Mouse (Mus musculus): ENCODE measurements around the gene Mycbpap.

Mycbpap gene

DNA sequence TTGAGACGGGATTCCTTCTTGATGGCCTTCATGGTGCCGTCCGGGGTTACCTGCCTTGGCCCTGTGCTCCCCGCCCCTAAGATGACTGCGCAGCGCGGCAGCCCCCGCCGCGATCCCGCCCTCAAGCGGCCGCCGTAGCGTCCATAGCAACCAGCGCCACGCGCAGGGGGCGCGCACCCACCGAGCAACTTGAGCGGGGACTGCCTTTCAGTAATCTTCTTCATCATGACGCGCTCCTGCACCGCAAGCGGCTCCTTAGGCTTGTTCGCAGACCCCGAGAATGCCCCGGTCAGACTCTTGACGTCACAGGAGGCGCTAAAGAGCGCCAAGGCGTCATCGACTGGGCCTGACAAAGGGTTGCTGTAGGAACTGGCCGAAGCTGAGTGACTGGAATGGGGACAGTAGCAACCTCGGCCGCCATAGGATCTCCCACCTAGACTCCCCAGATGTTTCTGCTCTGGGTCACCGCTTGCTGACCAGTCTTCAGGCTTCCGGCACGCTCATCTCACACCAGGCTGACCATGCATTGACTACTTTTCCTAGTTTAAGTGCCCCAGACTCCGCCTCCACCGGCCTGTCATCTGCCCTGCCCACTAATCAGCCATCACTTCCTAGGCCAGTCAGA lies at the start of gene Mycbpap:
Gene Mycbpap (minus strand): TSS at position 524 of the 625 bp plus-strand sequence.
- DNase-seq: peak; percentile 54

DNA sequence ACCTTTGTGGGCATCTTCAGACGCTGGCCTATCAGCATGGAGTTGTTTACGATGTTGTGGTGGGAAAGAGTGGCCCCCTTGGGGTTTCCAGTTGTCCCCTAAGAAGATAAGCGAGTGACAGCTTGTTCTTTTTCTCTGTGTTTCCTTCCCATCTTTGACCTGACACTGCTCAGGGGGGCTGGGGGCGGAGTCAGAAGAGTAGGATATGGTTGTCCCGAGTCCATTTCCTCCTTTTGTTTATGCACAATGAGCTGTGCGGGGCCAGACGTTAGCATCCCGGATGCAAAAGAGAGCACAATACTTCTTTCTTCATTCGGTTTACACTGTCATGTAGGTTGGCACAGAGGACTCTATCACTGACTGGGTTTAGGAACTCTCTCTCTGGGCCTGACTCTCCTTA lies 49.1 kb upstream of the Mycbpap start:
- DNase-seq: peak; percentile 67

DNA sequence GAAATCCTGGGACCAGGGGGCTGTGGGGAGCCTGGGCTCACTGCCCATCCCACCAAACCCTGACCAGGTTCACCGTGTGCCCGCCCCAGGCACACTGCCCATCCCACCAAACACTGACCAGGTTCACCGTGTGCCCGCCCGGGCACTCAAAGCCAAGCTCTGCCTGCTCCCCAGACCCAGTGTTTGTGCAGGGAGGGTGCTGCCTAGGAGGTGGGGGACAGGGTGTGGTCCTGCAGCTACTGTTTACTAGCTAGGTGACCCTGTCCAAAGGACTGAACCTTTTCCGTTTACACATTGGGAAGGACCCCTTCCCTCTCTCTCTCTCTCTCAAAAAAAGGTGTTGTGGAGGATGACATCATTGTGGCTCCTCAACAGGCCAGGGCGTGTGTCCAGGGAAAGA lies 45.8 kb upstream of the Mycbpap start:
- DNase-seq: no peak

DNA sequence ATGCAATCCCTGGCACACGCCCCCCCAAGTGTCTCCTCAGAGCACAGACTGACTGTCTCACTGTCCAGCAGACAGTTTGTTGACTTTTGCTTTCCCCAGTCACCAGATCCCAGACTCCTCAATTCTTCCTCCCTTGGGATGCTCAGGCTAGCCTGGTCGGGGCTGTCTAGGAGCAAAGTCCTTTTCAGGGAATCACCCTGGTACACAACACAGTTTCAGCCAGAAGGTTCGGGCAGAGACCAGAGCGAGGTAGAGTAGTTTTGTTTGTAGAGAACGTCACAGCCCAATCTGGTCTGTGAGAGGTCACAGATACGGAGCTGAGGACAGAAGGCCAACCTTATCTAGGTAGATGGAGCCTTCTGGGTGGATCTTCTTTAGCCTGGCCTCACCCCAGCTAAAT lies 45.0 kb upstream of the Mycbpap start:
- no peak for DNase-seq

DNA sequence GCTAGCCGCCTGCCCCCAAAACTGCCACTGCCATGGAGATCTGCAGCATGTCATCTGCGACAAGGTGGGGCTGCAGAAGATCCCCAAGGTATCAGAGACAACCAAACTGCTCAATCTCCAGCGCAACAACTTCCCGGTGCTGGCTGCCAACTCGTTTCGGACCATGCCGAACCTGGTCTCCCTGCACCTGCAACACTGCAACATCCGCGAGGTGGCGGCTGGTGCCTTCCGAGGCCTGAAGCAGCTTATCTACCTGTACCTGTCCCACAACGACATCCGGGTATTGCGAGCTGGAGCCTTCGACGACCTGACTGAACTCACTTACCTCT lies 43.6 kb upstream of the Mycbpap start:
- no peak for DNase-seq

DNA sequence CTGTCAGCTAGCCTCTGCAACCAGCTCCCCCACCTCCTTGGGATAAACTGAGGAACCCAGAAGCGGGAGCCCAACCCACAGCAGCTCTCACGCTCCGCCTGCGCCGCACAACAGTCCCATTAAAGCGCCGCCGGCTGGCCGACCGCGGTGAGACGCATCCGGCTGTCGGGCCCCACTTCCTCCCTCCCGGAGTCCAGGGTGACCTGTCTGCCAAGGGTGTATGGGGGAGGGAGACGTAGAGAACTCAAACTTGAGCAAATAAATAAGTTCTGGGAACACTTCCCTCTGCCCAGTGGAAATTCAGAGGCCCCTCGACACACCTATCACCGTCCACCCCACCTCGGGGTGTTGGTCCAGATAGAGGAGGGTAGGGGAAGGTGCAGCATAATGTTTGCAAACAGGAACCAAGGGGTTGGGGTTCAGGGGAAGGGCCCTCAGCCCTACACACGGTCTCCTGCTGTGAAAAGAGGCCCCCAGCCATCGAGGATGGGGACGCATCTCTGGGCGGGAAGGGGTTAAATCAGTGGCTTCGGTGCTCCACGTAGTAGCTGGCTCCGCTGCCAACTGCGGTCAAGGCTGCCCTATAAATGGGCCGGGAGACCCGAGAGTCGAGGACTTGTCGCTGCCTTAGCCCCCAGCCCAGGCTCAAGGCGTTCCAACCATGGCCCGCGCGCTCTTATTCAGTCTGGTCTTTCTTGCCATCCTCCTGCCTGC lies 43.1 kb upstream of the Mycbpap start, which contains the start of gene Chad:
Gene Chad (plus strand): TSS at position 611 of the 714 bp plus-strand sequence.
- DNase-seq: peak; percentile 40

DNA sequence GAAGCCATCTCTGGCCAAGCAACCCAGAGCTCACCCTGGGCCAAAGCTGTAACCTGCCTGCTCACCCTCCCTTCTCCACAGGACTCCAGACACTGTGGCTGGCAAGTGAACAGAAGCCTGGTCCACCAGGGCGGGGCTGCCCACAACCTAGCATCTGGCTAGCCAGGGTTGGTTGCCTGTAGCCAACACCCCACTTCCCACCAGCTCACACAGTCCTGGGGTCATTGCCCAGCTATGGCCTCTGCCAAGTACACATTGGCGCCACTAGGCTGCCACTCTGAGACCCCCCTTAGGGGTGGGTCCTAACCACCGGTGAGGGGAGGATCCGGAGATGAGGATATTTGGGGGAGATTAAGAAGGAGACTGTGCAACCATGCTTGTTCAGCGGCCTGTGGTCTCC lies 42.3 kb upstream of the Mycbpap start:
- DNase-seq: no peak

DNA sequence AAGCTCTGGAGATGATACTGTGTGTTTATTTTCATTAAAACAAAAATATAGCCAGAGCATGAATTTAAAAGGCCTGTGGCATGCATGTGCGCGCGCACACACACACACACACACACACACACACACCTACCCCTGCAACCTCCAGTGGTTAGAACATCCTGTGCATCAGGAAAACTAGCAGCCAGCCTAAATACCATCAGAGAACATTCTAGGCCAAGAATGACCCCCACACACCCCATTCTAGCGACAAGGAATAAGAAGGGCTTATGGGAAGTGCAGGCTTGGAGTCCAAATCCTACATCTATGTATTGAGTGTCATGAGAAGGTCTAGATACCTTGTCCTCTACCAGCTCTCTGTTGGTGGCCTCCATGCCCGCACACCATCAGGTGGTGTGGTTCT lies 41.8 kb upstream of the Mycbpap start:
- no peak for DNase-seq

DNA sequence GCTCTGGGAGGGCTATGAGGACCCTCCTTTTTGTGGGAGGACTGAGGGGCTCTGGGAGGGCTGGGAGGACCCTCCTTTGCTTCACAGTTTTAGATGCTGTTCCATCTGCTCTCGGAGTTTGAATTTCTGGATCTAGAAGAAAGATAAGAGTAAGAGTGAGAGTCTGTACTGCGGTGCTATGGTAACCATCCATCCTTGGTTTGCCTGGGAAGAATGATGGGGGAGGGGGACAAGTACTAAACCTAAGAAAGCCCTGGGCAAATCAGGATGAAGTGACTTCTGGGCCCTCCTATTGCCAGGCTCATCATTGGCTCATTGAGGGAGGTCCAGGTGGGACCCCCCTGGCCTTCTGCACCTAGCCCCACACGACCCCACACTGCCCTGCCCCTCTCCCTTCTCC lies 36.7 kb upstream of the Mycbpap start:
- no peak for DNase-seq

DNA sequence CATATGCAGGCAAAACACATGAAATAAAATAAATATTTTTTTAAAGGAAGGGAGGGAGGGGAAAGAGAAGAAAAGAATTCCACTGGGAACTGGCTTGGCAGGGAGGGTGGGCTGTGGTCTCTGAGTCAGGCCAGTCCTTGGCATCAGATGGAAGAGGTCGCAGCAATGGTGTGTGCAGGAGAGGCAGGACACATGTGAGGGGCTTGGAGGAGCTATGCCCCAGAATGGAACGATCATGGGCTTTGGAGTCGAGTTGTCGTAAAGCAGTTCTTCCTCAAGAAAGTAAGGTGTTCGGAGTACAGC lies 28.9 kb upstream of the Mycbpap start:
- DNase-seq: no peak

DNA sequence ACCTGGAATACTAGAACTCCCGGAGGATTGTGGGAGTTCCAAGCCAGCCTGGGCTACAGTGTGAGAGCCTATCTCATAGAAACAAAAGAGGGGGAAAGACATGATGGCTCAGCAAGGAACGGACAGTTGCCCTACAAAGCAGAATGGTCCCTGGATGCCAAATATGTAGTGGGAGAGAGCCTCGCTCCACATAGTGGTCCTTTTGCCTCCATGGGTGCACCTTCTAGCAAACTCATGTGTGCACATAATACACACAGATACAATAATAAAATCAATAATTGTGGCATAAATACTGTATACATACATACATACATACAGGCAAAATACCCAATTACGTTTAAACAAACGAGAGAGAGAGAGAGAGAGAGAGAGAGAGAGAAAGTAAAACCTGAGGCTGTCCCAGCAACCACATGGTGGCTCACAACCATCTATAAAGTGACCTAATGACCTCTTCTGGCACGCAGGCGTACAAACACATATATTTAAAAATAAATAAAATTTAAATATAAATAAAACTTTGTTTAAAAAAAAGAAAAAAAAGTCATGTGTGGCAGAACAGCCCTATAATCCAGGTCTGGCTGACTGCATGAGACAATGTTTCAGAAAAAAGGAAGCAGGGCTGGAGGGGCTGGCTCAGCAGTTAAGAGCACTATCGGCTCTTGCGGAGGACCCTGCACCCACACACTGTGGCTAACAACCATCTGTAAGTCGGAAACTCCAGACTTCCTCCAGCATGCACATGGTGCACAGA lies 28.3 kb upstream of the Mycbpap start:
- DNase-seq: no peak

DNA sequence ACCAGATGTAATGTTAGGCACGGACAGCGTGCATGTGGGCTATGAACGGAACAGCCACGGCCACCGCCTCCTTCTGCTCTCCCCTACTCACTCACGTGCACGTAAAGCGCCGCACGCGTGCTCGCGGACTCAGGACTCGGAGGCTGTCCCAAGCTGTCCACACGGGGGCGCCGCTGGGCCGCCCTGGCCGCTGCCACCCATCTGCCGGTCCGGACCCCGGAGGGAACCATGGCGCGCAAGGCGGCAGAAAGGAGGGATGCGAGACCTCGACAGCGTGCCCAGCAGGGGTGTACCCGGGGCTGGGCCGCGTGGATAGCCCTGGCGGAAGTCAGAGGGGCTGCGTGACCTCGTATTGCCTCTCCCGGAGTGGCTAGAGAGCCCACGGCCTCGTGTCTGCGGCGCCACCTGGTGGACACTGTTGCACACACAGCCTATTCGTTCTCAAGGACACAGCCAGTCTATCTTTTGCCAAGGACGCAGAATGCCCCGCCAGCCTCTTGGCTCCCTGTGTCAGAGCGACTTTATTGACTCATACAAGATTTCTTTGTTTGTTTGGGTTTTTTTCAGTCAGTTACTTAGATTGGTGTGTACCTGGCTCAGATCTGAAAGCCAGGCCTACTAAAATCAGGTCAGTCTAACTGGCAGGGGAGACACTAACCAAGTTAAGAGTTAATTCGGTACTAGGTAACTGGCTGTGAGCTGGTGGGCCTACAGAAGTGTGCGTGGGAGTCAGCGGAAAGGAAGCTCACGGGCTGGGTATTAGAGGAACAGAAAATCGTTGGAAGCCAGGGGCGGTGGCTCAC lies 27.5 kb upstream of the Mycbpap start, which contains the start of gene Rsad1:
Gene Rsad1 (minus strand): TSS at position 368 of the 803 bp plus-strand sequence.
- peak; percentile 98 for DNase-seq

DNA sequence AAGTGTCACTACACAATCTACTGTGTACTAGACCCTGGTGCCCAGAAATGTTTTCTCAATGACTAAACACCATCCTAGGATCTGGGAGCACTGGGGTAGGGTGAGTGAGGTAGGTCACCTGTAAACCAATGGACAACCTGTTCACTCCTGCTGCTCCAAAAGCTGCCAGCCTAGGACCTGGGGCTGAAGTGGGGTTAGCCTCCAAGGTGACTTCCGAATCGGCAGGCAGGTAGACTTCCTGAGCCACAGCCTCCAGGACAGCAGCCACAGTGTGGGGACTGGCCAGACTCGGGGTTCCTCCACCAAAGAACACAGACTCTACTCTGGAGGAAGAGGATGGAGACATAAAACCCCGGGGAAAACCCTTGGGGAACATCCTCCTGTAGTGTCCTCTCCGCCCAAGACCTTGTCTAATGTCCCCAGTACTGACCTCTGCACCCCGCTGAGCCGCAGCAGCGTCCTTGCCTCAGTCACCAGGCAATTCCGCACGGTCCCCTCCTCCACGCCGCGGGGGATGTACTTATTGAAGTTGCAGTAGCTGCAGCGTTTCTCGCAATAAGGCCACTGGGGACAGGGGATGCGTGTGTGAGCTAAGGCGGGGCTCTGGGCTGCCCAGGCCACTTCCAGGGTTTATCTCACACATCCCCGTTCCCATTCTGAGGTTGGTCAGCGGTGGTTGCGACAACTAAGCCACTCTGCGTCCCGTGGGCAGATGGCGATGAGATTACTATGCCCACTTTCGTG lies 26.7 kb upstream of the Mycbpap start:
- DNase-seq: peak; percentile 62

DNA sequence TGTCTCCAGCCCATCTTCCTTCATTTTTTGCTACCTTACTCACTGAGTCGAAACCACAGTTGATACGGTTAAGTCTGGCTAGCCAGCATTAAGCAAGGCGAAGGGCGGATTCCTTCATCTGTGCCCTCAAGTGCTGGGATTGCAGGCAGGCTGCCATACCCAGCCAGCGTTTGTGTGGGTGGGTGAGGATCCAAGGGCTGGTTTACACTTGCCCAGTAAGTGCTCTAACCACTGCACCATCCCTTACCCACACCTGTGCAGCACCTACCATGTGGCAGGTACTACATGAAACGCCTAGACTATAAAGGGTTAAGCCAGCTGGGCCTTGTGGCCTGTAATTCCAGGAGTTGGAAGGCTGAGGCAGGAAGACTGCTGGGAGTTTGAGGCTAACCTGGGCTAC lies 25.7 kb upstream of the Mycbpap start:
- no peak for DNase-seq

DNA sequence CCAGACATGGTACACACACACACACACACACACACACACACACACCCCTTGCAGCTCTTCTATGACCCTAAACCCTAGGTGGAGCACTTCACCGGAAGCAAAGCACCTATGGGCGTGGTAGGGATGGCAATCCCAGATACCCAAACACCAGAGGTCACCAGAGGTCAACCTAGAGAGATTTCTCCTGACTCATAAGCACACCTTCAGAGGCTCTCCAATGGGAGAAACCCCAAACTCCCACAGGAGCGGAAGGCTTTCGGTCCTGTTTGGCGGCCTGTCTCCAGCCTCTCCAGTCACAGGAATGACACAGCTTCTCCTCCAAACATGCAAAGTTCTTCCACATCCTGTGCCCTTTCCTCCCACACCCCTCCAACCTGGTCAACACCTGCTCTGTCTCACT lies 24.8 kb upstream of the Mycbpap start:
- DNase-seq: no peak

DNA sequence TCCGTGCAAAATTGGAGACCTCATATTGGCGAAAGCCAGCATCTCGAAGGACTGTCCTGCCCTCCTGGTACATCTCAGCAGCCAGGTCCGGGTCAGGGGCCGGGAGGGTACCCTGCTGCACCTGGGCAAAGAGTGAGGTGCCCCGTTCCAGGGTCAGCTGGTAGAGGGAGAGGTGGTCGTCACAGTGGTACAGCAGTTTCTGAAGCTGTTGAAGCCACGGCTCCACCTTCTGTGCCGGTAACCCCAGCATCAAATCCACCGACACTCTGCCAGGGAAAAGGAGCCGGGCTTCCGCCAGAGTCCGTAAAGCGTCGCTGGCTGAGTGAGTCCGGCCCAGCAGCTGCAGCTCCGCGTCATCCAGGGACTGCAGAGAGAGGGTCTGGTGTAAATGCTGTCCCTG lies 22.9 kb upstream of the Mycbpap start:
- DNase-seq: no peak

DNA sequence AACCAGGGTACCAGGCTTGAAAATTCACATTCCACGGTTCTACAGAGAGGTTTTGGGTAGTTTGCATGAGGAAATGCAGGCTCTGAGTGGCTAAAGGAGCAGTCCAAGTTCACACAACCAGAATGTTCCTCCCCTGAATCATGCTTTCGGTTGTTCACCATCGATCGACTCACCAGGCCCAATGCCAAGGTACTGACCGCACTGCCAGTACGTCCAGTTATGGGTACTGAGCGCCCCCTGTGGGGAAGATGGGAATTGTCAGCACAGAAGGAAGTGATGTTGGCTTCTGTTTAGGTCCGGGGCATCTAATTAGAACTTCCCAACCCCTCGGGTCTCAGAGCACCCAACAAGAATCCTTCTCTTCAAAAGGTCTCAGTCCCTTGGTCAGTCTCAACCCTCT lies 22.4 kb upstream of the Mycbpap start:
- peak; percentile 96 for DNase-seq

DNA sequence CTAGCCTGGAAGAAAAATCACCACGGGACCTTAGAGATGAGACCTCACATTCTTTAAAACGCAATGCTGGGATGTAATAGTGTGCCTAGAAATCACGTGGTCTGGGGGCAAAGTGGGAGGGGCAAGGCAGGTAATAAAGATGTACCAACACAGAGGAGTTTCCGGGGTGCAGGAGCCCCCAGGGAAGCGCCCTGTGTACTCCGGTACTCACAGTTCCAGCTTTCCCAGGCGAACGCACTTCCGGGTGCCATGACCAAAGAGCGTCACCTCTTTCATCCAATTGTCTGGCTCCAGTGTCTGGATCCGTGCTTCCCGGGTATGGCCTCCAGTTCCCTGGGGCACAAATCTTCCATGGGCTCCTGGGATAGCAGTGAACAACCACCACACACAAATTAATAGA lies 21.8 kb upstream of the Mycbpap start:
- no peak for DNase-seq

DNA sequence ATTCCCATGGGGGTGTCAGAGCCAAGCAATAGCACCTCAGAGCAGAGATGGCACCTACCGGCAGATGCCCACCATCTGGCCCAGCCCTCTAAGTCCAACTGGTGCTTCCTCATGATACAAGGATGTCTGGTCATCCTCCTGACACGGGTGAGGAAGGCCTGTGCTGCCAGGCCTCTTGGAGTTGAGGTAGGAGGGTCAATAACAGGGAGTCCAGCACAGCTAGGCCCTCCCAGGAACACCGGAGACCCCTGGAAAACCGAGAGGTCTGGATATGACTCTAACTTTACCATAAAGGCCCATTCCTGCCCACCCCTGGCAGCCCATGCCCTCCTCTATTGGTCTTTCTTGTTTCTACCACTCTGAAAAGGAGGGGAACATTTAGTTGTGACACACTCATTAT lies 20.9 kb upstream of the Mycbpap start:
- no peak for DNase-seq

DNA sequence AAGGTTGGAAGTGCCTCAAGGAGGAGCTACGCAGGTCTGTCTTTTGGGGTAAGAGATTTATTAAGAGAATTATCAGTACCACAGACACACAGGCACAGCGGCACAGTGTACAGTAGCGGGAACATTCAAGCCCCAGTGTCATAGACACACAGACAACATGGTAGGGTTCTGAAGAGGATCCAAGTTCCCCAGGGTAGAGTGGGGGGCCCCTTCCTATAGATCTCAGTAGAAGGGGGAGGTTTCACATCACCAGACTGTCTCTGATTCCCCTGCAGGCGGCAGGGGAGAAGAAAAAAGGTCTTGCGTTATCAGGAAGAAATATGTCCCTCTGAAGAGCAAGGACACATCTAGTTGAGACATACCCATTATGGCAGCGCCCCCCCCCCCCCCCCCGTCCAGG lies 18.2 kb upstream of the Mycbpap start:
- no peak for DNase-seq

DNA sequence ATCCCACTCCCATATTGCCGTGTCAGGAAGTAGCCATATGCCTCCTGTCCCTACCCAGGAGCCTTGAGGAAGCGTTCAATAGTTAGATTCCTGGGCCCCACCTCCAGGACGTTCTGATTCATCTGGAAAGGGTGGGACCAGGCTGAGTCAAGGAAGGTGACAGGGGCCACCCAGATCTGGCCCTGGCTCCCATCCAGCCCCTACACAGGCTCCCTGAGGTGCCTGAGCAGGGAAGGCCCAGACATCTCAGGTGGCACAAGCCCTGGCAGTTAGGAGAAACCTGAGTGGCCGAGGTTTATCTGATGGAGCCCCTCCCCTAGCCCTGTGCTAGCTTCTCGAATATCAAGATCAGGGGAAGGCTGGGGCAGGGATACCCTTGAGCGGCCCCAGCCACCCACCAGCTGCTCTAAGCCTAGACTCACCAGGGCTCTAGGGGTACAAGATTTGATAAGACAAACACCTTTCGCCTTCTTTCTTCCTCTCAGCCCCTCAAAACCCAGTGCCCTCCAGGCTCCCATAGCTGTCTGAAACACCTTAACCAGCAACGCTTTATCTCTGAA lies 17.3 kb upstream of the Mycbpap start:
- DNase-seq: no peak

DNA sequence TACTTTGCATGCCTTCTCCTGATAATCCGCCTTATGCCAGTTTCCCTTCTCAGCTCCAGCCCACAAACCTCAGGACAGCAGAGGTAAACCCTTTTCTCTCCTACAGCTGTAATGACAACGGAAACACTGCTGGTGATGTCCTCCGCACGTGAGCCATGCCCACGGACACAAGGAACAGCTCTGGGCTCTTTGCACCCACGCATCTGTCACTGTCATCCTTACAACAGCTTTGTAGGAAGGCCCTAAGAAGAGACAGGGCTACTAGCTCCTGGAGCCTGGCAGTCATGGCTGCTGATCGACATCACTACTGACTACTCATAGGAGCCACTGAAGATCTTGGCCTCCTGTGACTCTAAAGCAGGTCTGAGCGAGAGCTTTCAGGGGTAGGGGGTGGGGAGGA lies 11.6 kb upstream of the Mycbpap start:
- no peak for DNase-seq
